Mouse (Mus musculus): Measurements from ENCODE around the gene Apc2.
"Not testable (repeated sequence)": the region's sequence is repeated elsewhere in the genome, so short reads cannot be mapped to it uniquely, and the experiment has no call there.

DNA sequence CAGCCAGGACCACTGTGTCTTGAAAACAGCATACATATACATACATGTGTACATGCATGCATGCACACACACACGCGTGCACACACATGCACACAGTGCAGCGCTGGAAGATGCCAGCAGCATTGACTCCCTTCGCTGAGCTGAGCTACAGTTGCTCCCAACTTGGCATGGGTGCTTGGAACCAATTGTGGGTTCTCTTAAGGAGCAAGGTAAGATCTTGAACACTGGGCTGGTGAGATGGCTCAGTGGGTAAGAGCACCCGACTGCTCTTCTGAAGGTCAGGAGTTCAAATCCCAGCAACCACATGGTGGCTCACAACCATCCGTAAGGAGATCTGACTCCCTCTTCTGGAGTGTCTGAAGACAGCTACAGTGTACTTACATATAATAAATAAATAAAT is 50.2 kb downstream of the Apc2 start:
- not testable (repeated sequence) for TF ChIP-seq POLR2A (IDR thresholded peaks at IDR 0.05; ENCODE audit: insufficient read length, low read depth); TCF3 (IDR thresholded peaks at IDR 0.05; ENCODE audit: insufficient read length, low read depth); CEBPB (IDR thresholded peaks at IDR 0.05; ENCODE audit: insufficient read depth, poor library complexity, severe bottlenecking); USF1 (IDR thresholded peaks at IDR 0.05; ENCODE audit: low read depth); MYOG (IDR thresholded peaks at IDR 0.05; ENCODE audit: control insufficient read depth in 1 of 3, insufficient read depth in 1 of 3, insufficient read length in 2 of 3, low read depth in 2 of 3)
